Mouse (Mus musculus): ENCODE measurements at regions not wholly inside any gene's neighbourhood (a gene's known extent, or its start where the extent isn't known, plus 50 kb on each side); places are given as distances from the start of the nearest gene placed in this dataset.
A peak's percentile ranks its signal among the peaks of the same experiment; 100 is the strongest.

DNA sequence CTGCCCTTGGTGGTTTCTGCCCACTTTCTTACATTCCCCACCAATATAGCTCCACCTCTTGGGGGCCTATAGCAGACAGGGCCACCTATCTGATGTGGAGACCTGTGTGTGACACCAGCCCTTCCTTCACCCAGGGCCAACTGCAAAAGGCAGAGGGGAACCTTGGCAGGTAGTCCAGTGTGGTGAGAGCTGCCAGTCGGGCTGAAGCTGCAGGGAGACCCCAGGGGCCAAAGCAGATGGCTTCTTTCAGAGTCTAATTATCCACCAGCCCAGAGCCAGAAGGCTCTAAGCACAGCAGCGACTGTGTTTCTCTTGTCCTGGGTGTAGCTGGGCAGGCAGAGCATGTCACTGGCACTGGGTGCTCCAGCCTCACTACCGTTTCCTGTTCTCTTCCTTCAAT, 104.5 kb downstream of the Chst1 start:
- DNase-seq (ENCODE audit: low spot score in 2 of 2), result no peak

DNA sequence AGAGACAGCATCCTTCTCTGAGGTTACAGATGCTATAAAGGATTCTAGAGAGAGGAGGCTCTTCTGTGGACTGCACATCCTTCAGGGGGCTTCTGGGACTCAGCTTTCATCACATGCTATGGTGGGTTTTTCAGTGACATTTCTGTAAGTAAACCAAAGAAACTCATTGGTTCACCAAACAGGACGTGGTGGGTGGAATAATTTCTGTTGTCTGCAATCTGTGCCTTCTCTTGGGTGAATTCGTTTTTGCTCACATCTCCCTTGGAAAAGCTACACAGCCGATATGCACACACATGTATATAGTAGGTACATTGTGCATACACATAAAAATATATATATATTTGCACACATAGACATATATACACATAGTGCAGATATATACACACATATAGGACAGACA, 110.2 kb downstream of the Chst1 start:
- no peak for DNase-seq (ENCODE audit: low spot score in 2 of 2)

DNA sequence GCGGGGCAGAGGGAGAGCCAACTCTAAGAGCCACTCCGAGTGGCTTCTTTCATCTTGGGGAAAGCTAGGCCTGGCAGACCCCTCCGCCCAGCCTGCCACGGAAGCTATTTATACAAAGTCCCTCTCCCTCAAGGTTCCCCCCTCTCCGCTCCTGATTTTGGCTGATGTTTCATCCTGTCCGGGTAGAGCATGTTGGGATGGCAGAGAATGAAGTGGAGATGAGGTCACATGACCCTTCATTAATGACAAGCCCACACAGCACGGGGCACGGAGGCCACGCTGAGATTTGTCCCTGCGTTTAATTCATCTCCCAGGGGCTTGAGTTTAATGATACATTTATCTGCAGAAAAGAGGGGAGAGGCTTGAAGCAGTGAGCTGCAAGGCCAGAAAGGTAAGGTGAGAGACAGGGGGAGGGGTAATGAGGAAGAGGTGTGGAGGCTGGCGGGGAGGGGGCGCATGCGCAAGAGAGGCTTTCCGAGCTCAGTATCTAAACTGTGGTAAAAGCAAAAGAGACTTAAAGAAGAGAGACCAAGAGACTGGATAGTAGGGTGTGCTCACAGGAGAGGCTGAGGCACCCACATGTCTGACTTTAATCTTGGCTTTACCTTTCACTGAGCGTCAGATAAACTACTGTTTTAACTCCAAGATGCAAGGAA, 111.7 kb downstream of the Chst1 start:
- no peak for DNase-seq (ENCODE audit: low spot score in 2 of 2)

DNA sequence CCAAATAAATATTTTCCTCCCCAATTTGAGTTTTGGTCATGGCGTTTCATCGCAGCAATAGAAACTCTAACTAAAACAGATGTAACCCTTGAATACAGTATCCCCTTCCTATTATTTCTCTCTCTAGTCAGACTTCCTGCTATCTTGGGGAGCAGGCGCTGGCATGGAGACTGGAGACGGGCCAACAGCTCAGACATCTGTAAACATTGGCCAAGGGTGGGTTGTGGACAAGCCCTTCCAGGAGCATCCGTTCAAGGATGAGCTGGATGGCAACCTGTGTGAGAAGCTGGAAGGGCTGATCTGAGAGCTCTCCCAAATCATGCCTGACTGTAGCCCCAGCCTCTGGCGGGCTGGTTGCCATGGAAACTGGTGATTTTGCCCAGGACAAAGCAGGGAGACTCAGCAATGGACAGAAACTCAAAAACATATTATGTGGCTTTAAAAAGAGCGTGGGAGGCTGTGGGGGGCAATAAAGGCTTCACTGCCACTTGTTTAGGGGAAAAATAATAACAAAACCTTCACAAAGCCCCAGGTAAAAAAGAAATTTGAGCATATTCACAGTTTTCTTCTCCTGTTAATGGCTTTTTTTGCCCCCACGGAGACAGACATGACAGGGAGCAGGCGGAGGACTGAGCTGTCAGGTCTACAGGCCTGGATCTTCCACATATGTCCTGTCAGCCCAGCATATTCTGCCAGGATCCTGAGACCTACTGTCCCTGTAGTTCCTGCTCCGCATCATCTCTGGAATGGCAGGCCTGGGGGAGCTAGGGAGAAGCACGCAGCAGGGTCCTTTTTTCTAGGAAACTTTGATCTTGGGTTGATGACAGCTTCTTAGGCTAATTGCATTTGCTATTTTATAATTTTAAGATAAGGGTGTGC, 113.0 kb downstream of the Chst1 start:
- DNase-seq (ENCODE audit: low spot score in 2 of 2), result no peak

DNA sequence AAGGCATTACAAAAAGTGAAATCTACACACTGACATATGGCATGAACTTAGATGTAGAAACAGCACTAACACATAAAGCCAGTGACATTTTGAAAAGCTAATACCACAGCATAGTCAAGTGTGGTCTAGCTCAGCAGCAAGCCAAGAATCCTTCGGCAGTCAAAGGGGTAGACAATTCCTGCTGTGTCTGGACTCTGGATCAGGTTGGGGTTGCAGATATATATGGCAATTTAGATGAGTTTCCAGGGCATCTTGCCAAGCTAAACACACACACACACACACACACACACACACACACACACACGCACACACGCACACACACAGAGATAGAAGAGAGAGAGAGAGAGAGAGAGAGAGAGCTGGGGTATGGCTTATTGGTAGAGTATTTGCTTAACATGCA, 118.2 kb downstream of the Chst1 start:
- no peak for DNase-seq (ENCODE audit: low spot score in 2 of 2)

DNA sequence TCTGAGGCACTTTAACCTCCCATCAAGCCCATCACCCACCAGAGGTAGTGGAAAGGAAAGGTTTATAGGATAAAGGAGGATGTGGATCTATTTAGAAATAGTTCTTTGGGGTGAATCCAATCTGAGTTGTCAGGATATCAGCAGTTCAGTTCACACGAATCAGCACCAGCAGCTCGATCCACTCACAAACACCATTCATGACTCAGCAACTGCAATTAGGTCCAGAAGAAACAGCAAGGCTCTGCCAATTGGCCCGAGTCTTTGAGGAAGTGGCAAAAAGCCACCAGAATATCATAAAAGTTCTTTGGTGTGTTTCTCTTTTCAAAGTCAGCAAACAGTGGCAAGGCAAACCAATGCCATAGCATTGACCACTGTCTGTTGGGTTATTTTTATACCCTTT, 122.4 kb downstream of the Chst1 start:
- no peak for DNase-seq (ENCODE audit: low spot score in 2 of 2)

DNA sequence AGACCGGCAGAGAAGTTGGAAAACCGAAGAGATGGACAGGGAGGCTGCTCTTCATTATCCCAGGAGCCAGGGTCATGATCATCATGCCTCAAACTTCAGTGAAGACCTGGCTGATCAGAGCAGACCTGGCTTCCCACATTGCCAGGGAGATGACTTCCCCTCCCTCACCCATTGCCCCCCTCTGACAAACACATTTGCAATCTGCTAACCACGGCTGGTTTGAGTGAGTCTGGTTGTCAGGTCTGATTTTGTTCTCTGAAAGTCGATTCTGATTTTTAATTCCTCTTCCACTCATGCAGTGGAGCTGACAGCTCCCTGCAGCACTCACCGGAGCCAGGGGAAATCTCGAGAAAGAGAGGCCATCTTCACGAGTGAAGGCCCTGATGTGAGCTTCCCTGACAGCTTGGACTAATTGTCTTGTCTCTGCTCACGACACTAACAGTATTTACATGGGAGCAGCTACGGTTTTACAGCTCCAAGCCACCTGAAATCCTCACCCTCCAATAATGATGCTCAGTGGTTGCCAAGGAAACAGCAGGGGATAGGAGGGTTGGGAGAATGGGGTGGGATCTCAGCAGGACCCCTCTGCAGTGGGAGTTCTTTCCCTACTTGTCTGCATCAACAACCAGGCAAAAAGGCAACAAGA, 124.2 kb downstream of the Chst1 start:
- no peak for DNase-seq (ENCODE audit: low spot score in 2 of 2)

DNA sequence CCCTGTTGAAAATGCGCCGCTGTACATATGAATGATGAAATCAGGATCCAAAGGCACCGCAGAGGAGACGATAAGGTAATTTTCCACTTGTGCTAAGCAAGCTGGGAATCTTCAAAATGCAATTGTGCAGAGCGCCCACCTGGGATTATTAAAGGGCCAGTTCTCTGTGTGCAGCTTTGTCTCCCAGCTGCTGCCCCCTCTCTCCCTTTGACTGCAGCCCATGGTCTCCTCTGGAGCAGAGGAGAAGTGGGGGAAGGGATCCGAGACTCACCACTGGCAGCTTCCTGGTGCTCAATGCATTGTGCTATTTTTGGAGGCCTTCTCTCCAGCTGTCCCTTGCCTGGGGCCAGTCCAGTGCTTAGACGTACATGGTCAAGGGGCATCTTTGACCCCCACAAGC, 127.1 kb downstream of the Chst1 start:
- no peak for DNase-seq (ENCODE audit: low spot score in 2 of 2)

DNA sequence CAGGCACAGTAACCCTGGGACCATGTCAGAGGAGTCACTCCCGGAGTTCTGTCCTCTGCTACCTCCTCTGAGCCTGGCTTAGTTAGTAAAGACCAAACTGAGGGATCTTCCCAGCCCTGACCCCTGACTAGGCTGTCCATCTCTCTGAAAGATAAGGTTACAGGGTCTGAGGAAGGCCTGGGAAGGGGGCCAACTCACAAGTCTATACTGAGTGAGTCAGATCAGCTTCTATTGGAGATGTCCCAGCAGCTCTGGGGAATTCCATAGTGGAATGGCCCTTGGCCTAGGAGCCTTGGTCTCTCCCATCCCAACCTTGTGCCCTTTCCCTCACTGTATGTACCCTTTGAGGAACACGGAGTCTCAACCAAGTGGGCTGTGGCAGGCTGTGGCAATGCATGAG, 127.7 kb downstream of the Chst1 start:
- peak; percentile 32 to 48 for DNase-seq (ENCODE audit: low spot score in 2 of 2)

DNA sequence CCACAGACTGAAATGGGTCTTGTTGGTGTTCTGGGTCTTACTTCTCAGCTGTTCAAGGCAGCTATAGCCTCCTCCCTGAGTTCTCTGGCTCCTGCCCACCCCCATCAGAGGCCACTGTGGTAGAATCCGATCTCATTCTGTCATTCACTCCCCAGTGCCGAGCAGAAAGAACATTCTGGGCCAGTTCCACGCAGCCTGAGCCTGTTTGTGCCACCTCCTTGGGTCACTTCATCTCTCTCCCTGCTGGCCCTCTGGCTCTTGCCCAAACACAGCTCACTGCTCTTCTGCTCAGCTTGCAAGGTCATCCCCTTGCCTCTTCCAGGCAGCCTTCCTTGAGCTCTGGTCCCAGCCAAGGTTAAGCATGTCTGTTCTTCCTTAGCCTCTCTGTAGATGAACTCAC, 128.9 kb downstream of the Chst1 start:
- DNase-seq (ENCODE audit: low spot score in 2 of 2), result no peak

DNA sequence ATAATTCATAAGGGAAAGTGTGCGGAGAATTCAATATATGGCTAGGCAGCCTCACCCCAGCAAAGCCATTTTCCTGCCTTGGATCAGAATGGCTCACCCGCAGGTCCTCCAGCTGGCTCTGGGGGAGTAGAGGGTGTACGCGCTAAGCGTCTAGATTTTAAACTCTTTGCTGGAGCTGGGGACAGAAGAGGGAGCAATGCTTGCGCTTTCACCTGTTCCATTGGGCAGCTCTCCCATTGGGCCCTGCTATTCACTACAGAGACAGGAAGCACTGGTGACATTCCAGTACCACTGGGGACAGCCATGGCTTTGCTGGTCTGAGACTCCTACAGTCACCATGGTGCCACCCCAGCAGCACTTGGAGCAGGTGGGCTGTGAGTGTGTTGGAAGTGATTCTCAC, 130.9 kb downstream of the Chst1 start:
- no peak for DNase-seq (ENCODE audit: low spot score in 2 of 2)

DNA sequence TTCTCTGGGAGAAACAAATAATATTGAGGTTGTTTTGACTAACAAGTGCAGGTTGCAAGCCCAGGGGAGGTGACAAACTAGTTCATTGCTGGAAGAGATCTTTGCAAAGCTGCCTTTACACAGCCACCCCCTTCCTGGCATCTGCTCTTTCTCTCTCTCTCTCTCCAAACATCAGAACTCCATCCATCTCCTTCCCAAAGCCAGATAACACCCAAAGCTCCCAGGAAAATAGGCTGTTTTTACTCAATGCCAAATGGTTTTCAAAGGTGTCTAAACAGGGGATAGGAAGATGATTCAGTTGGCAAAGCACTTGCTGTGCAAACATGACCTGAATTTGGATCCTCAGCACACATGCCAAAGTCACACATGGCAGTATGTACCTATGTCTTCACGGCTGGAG, 133.9 kb downstream of the Chst1 start:
- DNase-seq (ENCODE audit: low spot score in 2 of 2), result no peak

DNA sequence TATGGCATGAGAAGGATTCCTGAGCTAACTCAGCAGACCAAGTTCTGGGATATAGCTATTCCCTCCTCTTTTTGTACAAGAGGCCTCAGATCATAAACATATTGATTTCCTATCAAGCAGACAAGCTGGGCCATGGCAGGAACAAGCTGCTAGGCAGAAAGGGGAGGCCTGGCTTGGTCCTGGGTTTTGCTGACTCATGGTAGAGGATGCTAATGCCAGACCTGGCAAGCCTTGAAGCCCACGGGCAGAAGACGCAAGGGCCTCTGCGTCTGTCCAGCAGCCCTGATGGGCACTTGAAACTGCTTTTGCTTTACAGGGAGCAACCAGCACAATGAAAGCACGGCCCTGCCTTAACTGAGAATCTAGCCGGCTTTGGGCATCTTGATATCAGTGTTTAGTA, 136.3 kb downstream of the Chst1 start:
- no peak for DNase-seq (ENCODE audit: low spot score in 2 of 2)

DNA sequence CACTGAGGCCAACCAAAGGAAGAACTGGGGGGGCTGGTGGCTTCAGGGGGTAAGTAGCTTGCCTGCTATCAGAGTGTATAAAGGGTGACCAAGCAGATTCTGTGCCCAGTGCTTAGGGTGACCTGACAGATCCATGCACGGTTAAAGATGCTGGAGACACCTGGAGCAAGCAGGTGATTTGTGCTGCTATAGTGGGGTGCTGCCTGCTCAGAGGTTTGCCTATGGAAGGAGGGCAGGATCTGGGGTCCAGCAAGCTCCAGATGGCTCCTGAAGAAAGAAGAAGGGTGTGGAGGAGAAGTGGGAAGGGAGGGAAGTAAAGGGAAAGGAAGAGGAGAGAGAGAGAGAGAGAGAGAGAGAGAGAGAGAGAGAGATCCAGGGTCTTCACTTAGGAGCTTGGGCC, 137.8 kb downstream of the Chst1 start:
- DNase-seq (ENCODE audit: low spot score in 2 of 2), result no peak

DNA sequence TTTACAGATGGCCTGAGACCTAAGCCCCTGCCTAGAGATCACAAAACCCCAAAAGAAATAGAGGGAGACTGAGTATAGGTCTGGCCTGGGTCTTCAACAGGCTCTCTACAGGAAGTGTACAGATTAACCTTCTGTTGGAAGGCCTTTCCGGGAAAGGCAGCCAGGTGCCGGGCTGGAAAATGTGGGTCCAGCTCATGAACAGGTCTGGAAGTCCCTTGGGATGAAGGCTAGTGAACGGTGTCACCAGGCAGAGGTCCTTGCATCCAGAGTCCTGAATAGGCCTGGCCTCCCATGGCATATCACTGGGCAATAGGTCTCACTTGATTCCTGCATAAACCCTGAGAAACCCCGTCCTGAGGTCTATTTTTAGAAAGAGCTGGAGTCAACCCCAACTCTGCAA, 140.1 kb downstream of the Chst1 start:
- no peak for DNase-seq (ENCODE audit: low spot score in 2 of 2)

DNA sequence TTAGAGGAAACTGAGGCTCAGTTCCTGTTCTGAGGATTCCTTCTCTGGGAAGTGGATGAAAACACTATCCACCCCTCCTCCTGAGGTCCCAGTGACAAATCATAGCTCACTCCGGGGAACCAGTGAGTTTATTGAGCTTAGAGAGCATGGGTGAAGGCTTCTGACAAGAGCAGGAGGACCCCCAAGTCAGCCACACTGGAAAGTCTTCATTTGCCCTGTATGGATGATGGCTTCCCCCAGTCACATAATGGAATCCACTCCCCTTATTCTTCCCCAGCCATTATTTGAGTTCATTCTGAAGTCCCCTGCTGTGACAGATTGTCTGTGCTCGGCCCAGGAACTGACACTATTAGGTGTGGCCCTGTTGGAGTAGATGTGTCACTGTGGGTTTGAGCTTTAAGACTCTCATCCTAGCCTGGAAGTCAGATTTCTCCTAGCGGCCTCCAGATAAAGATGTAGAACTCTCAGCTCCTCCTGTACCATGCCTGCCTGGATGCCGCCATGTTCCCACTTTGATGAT, 141.3 kb downstream of the Chst1 start:
- DNase-seq (ENCODE audit: low spot score in 2 of 2), result no peak

DNA sequence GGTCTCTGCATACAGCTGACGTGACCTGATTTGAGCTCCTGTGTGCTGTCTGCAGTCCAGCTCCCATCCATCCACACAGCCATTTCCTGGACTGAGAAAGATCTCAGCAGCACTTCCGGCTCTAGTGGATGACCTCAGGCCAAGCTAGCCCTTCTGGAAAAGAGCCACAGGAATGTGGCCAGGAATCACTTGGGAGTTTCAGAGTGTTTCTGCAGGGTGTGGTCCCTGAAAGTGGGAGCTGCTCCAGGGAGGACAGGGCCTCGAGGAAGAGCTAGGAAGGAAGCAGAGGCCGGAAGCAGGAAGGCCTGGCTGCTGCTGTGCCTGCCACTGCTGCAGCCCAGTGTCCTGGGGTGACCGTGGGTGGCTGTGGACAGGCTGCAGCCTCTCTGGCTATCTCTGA, 142.5 kb downstream of the Chst1 start:
- peak; percentile 33 to 54 for DNase-seq (ENCODE audit: low spot score in 2 of 2)

DNA sequence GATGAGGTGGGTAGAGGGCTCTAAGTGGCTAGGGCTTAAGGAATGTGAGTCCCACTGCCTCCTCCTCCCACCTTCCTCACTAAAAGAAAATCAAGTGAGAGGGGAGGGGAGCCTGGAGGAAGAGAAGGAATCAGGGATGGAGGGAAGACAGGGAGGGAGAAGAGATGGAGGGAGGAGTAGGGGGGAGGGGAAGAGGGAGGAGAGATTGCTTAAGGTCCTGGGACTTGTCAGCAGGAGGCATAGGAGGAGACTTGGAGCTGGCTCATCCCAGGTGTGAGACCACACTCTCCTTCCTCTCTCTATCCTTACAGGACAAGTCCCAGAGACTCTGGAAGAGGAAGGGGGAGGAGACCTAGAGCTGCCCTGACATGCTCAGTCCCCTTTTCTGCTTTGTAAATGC, 143.2 kb downstream of the Chst1 start:
- no peak for DNase-seq (ENCODE audit: low spot score in 2 of 2)

DNA sequence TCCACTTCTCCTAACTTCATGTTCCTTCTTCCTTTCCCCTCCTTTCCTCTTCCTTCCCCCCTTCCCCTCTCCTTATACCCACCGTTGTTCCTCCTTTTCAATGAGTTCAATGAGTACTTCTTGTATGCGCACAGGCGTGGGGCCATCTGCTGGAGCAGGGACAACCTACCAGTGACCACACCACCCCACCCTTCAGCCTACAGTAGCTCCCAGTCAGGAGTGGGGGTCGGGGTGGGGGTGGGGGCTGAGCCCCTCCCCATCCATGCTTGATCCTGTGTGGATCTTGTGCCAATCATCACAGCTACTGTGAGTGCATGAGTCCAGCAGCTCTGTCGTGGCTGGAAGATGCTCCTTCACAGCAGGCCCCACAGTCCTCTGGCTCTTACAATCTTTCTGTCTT, 143.6 kb downstream of the Chst1 start:
- no peak for DNase-seq (ENCODE audit: low spot score in 2 of 2)

DNA sequence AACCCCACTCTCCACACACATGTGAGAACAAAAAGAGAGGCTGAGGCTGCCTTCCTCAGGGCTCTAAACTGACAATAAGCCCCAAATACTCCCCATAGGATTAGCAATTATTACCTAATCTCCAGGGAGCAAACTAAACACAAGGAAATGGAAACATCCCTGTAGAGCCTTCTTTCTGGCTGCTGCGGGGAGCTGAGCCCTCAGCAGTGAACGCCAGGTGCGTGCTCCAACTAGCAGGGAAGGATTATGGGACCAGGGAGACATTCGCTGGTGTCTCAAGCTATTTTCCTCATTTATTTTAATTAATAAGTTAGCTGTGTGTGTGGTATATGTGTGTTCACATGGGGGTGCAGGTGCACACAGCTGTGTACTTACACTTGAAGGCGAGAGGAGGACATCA, 144.4 kb downstream of the Chst1 start:
- DNase-seq (ENCODE audit: low spot score in 2 of 2), result no peak

DNA sequence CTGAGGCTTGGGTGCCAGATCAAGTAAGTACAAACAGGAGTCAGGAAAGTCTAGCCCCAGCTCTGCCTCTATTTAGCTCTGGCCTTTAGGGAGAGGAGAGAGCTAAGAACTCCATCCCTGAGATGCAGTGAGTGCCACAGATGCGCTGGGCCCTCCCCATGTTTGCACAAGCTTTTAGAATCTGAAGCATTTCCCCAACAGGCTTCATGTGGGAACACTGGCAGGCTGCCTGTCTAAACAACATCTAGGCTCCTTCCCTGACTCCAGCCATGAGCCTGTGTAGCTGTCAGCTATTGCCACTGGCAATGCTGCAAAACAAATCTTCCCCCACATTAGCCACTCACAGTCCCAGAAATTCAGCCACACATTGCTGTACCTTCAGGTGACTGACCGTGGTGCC, 147.9 kb downstream of the Chst1 start:
- DNase-seq (ENCODE audit: low spot score in 2 of 2), result no peak

DNA sequence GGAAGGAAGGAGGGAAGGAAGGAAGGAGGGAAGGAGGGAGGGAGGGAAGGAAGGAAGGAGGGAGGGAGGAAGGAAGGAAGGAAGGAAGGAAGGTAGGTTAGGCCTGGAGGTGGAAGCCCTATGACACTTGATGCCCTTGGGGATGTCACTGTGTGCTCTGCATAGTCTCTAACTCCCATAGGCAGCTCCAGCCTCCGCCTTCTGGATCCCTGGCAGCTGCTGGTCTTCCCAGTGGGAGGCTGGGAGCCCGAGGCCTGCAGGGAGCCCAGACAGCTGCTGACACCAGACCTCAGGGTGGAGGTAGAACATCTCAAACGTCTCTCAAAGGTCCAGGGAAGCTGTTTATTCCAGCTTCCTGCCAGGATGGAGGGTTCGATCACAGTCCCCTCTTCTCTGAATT, 150.6 kb downstream of the Chst1 start:
- DNase-seq (ENCODE audit: low spot score in 2 of 2), result no peak

All from adrenal gland, adult 18-20 months (tissue).